Mouse (Mus musculus) erythroblast, embryonic 14.5 days (primary cell): ENCODE results near the gene Heatr6.

Experiments
- GATA1 ChIP-seq: IDR thresholded peaks from 2 replicates; pipeline ENCODE4 v1.6.1; 2012; ENCODE audit warnings: low read length, inconsistent platforms, mixed read lengths
- TAL1 ChIP-seq: IDR thresholded peaks from 3 replicates; pipeline ENCODE4 v1.6.1; 2012; ENCODE audit warnings: low read length, inconsistent platforms, mixed read lengths

- TF ChIP-seq GATA1 (no peak), TAL1 (no peak)
Measured at GRCm38 (mm10) chr11:83789259-83789658, 35.8 kb downstream of the Heatr6 start.
